Mouse (Mus musculus) midbrain, embryonic 10.5 days (tissue): ENCODE results near the gene Gipr. TPM values are rescaled to one million over a fixed set of nuclear protein-coding genes. Genes with fewer than 3 reads are reported as not detected.

Source experiments
- DNase-seq: peaks from one replicate; pipeline ENCODE4 v3.0.0-alpha.2; 2017; ENCODE audit warnings: low spot score
- H3K27ac ChIP-seq: fragments of 300-500 bp; sonication (generic); replicated peaks from 2 replicates; pipeline ENCODE4 v1.5.1; 2016; ENCODE audit warnings: mild to moderate bottlenecking
- H3K27me3 ChIP-seq: fragments of 300-500 bp; sonication (generic); 2 replicates; pipeline ENCODE4 v1.6.1; 2016; ENCODE audit warnings: low read depth, mild to moderate bottlenecking; ENCODE audit not compliant: poor library complexity, severe bottlenecking
- H3K36me3 ChIP-seq: fragments of 300-500 bp; sonication (generic); 2 replicates; pipeline ENCODE4 v1.6.1; 2016; ENCODE audit warnings: mild to moderate bottlenecking, moderate library complexity
- H3K4me1 ChIP-seq: fragments of 300-500 bp; sonication (generic); 2 replicates; pipeline ENCODE4 v1.6.1; 2016
- H3K4me3 ChIP-seq: fragments of 300-500 bp; sonication (generic); 2 replicates; pipeline ENCODE4 v1.5.1; 2016; ENCODE audit warnings: mild to moderate bottlenecking, moderate library complexity
- H3K9me3 ChIP-seq: fragments of 300-500 bp; sonication (generic); replicated peaks from 2 replicates; pipeline ENCODE4 v1.6.1; 2016; ENCODE audit warnings: mild to moderate bottlenecking
- WGBS: fragments of 180-500 bp; shearing (Covaris S2); methylation state at CpG from one replicate; pipeline ENCODE4 v1.1.7; 2016; 5-methylcytosine and 5-hydroxymethylcytosine counted together
- polyA plus RNA-seq: library from polyadenylated mRNA; unstranded; fragments of >200 nt; fragmentation: Nextera tagmentation; extraction: Ambion mirVana; gene quantifications from 2 replicates; pipeline ENCODE4 v1.2.1, GENCODE M21; 2016

Gene Gipr
- 0.60 and 1.5 TPM in 2 replicates for polyA plus RNA-seq

- Histone ChIP-seq H3K4me3 (peak within 1 kb of the TSS; percentile 32), H3K9me3 (peaks cover 4% of the 10 kb centered on the region; the same call in 1 of the 2 replicates)
Observed at GRCm38 (mm10) chr7:19165656-19166423, at the start of gene Gipr. Gipr (minus strand) TSS chr7:19166127.

GRCm38 (mm10) chr7:19214940-19215339, 49.0 kb upstream of the Gipr start:
- no peak overlapping the region for H3K27ac ChIP-seq
- H3K36me3 ChIP-seq: no peaks in the 10 kb centered on the region
- H3K4me3 ChIP-seq: no peak overlapping the region
- peaks cover 21% of the 10 kb centered on the region for H3K27me3 ChIP-seq
- DNase-seq: no peak
- peaks cover 37% of the 10 kb centered on the region for H3K4me1 ChIP-seq
- H3K9me3 ChIP-seq: 0 out of 2 replicates have a peak, but pooled peaks cover 2% of the 10 kb centered on the region
- 74% methylated on average over 9 of the region's 9 CpGs for WGBS

More at GRCm38 (mm10) chr7:19165656-19166423, at the start of gene Gipr:
- Histone ChIP-seq H3K27ac (0 out of 2 replicates have a peak within 1 kb of the TSS, but pooled peaks have one; percentile 42), H3K27me3 (peaks cover 68% of the 10 kb centered on the region), H3K4me1 (peaks cover 36% of the 10 kb centered on the region), H3K36me3 (no peaks in the 10 kb centered on the region)
- peak; percentile 31 for DNase-seq
- WGBS: 16% methylated on average over 14 of the region's 14 CpGs

- no peak for DNase-seq
- Histone ChIP-seq H3K9me3 (0 out of 2 replicates have a peak, but pooled peaks cover 5% of the 10 kb centered on the region), H3K36me3 (no peaks in the 10 kb centered on the region), H3K4me3 (no peak overlapping the region), H3K27me3 (peaks cover 21% of the 10 kb centered on the region), H3K27ac (no peak overlapping the region), H3K4me1 (peaks cover 37% of the 10 kb centered on the region)
- WGBS: 75% methylated on average over 7 of the region's 7 CpGs
Observed at GRCm38 (mm10) chr7:19214369-19214768, 48.4 kb upstream of the Gipr start.

GRCm38 (mm10) chr7:19213385-19213784, 47.5 kb upstream of the Gipr start:
- peaks cover 37% of the 10 kb centered on the region for H3K4me1 ChIP-seq
- no peak for DNase-seq
- peaks cover 21% of the 10 kb centered on the region for H3K27me3 ChIP-seq
- H3K4me3 ChIP-seq: peak overlapping the region; percentile 58; the same call in 1 of the 2 replicates
- H3K9me3 ChIP-seq: 0 out of 2 replicates have a peak, but pooled peaks cover 5% of the 10 kb centered on the region
- H3K36me3 ChIP-seq: no peaks in the 10 kb centered on the region
- no peak overlapping the region for H3K27ac ChIP-seq
- 74% methylated on average over 2 of the region's 2 CpGs for WGBS

- Histone ChIP-seq H3K4me1 (peaks cover 29% of the 10 kb centered on the region), H3K36me3 (no peaks in the 10 kb centered on the region), H3K4me3 (peak within 1 kb of the TSS; percentile 58), H3K27me3 (peaks cover 21% of the 10 kb centered on the region), H3K27ac (peak within 1 kb of the TSS; percentile 50), H3K9me3 (0 out of 2 replicates have a peak, but pooled peaks cover 5% of the 10 kb centered on the region)
- WGBS: 2% methylated on average over 29 of the region's 30 CpGs
- peak; percentile 64 for DNase-seq
Observed at GRCm38 (mm10) chr7:19211996-19212755, 46.2 kb upstream of the Gipr start, which contains the start of gene Gpr4. Gpr4 (plus strand) TSS chr7:19212538.

GRCm38 (mm10) chr7:19211041-19211675, 45.2 kb upstream of the Gipr start:
- peaks cover 21% of the 10 kb centered on the region for H3K27me3 ChIP-seq
- DNase-seq: no peak
- 0 out of 2 replicates have a peak, but pooled peaks cover 5% of the 10 kb centered on the region for H3K9me3 ChIP-seq
- H3K4me3 ChIP-seq: no peak overlapping the region
- H3K4me1 ChIP-seq: peaks cover 29% of the 10 kb centered on the region
- WGBS: 50% methylated on average over 5 of the region's 5 CpGs
- peaks cover 1% of the 10 kb centered on the region for H3K36me3 ChIP-seq
- no peak overlapping the region for H3K27ac ChIP-seq

GRCm38 (mm10) chr7:19210010-19210409, 44.1 kb upstream of the Gipr start:
- H3K4me1 ChIP-seq: peaks cover 25% of the 10 kb centered on the region
- no peak for DNase-seq
- WGBS: 90% methylated on average over 5 of the region's 5 CpGs
- no peak overlapping the region for H3K27ac ChIP-seq
- H3K4me3 ChIP-seq: no peak overlapping the region
- peaks cover 21% of the 10 kb centered on the region for H3K27me3 ChIP-seq
- H3K36me3 ChIP-seq: peaks cover 13% of the 10 kb centered on the region
- H3K9me3 ChIP-seq: 0 out of 2 replicates have a peak, but pooled peaks cover 7% of the 10 kb centered on the region

GRCm38 (mm10) chr7:19209494-19209893, 43.6 kb upstream of the Gipr start:
- 0 out of 2 replicates have a peak, but pooled peaks cover 8% of the 10 kb centered on the region for H3K9me3 ChIP-seq
- DNase-seq: no peak
- peaks cover 22% of the 10 kb centered on the region for H3K4me1 ChIP-seq
- 83% methylated on average over 4 of the region's 4 CpGs for WGBS
- peaks cover 21% of the 10 kb centered on the region for H3K27me3 ChIP-seq
- H3K4me3 ChIP-seq: no peak overlapping the region
- peaks cover 18% of the 10 kb centered on the region for H3K36me3 ChIP-seq
- no peak overlapping the region for H3K27ac ChIP-seq

- H3K27me3 ChIP-seq: peaks cover 21% of the 10 kb centered on the region
- H3K9me3 ChIP-seq: 0 out of 2 replicates have a peak, but pooled peaks cover 8% of the 10 kb centered on the region
- peaks cover 21% of the 10 kb centered on the region for H3K4me1 ChIP-seq
- no peak overlapping the region for H3K4me3 ChIP-seq
- 59% methylated on average over 7 of the region's 7 CpGs for WGBS
- H3K27ac ChIP-seq: no peak overlapping the region
- peaks cover 23% of the 10 kb centered on the region for H3K36me3 ChIP-seq
- DNase-seq: no peak
Observed at GRCm38 (mm10) chr7:19208944-19209472, 43.1 kb upstream of the Gipr start.

- H3K9me3 ChIP-seq: 0 out of 2 replicates have a peak, but pooled peaks cover 8% of the 10 kb centered on the region
- H3K4me1 ChIP-seq: peaks cover 20% of the 10 kb centered on the region
- H3K36me3 ChIP-seq: peaks cover 27% of the 10 kb centered on the region
- peaks cover 15% of the 10 kb centered on the region for H3K27me3 ChIP-seq
- WGBS: 84% methylated on average over 13 of the region's 13 CpGs
- H3K4me3 ChIP-seq: no peak overlapping the region
- no peak for DNase-seq
- H3K27ac ChIP-seq: no peak overlapping the region
Observed at GRCm38 (mm10) chr7:19208201-19208910, 42.4 kb upstream of the Gipr start.

GRCm38 (mm10) chr7:19202065-19202850, 36.3 kb upstream of the Gipr start:
- 59% methylated on average over 15 of the region's 15 CpGs for WGBS
- peaks cover 62% of the 10 kb centered on the region for H3K36me3 ChIP-seq

More at GRCm38 (mm10) chr7:19202065-19202850, 36.3 kb upstream of the Gipr start:
- no peak for DNase-seq
- Histone ChIP-seq H3K4me1 (no peaks in the 10 kb centered on the region), H3K9me3 (0 out of 2 replicates have a peak, but pooled peaks cover 3% of the 10 kb centered on the region), H3K4me3 (no peak overlapping the region), H3K27ac (no peak overlapping the region), H3K27me3 (no peaks in the 10 kb centered on the region)
